Mouse (Mus musculus) urinary bladder, postnatal 36 days (tissue): ENCODE measurements at regions not wholly inside any gene's neighbourhood (a gene's known extent, or its start where the extent isn't known, plus 50 kb on each side); places are given as distances from the start of the nearest gene placed in this dataset.
A peak's percentile ranks its signal among the peaks of the same experiment; 100 is the strongest.
"Not testable (repeated sequence)": the region's sequence is repeated elsewhere in the genome, so short reads cannot be mapped to it uniquely, and the experiment has no call there.

Source experiments
- DNase-seq, 2 experiments: peaks; one replicate each; pipeline ENCODE4 v3.0.0; 2022; ENCODE audit warnings: low spot score in 2 of 2, mixed read lengths in 1 of 2

DNA sequence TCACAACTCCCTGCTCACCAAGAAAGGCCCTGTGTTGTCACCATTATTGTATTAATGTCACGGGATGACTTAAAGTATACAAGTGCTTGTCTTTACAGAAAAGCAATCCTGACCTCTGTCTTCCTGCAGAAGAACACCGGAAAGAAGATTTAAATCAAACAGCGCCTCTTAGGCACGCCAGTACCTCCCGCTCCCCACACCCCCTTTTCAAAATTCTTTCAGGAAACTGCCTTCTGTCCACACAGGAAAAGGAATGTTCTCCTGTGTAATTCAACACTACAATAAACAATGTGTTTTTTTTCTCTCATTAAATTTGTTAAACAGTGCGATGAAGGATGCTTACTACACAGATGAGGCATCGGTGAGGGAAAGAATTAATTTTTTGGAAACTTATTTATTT lies 112.6 kb upstream of the Stt3b start:
- DNase-seq = no peak

DNA sequence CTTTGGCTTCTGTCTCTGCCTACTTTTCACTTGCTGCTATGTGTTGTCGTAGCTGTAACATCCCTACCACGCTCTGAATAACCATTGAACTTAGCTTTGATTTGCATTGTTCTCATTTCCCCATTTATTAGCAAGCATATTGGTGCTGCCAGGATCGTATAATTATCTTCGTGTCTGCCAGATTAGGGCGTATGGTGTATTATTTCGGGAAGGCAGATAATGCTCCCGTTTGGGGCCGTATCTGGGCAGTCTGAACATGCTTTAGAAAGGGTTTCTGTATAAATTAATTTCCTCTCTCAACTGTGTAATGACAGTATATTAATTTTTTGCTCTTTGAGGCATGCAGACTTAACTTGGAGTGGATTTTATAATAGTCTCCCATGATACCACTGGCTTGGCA lies 116.5 kb upstream of the Stt3b start:
- DNase-seq = no peak

DNA sequence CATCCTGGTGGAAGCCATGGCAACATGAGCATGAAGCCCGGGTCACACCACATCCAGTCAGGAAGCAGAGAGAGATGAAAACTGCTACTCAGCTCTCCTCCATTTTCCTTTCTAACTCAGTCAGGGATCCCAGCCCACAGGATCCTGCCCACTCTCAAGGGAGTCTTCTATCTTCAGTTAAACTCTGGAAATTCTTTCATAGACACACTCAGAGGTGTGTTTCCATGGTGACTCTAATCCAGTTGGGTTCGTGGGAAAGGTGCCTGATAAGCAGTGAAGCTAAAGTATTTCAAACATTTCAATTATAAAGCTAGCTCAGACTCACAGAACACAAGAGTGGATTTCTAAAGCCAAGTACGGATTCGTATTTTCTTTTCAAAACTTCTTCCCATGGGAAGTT lies 120.0 kb upstream of the Stt3b start:
- no peak for DNase-seq

DNA sequence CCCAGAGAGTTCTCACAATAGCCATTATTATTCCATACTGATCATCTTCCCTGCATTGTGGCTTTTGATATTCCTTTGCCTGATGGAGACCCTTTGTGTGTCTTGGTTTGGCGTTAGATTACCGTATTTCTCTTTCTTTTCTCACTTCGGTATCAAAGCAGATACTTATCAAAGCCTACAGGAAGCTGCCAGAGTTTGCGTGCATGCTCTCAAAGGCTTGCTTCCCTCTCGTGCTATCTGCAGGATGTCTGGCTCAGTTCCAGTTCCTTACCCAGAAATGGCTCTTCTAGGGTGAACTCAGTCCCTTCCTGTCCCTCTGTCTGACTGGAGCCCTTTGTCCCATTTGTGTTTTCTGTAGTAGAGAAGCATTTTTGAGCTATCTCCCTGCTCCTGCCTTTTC lies 124.5 kb upstream of the Stt3b start:
- no peak for DNase-seq

DNA sequence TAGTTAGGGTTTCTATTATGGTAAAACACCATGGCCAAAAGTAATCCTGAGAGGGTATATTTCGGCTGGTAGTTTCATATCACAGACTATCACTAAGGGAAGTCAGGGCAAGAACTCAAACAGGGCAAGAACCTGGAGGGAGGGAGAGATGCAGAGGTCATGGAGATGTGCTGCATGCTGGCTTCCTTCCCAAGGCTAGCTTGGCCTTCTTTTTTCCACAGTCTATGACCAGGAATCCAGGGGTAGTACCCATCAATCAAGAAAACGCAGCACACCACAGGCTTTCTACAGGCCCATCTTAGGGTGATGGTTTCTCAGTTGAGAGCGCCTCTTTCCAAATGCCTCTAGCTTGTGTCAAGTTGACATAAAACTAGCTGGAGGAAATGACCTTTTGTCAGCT lies 126.1 kb upstream of the Stt3b start:
- DNase-seq = no peak

DNA sequence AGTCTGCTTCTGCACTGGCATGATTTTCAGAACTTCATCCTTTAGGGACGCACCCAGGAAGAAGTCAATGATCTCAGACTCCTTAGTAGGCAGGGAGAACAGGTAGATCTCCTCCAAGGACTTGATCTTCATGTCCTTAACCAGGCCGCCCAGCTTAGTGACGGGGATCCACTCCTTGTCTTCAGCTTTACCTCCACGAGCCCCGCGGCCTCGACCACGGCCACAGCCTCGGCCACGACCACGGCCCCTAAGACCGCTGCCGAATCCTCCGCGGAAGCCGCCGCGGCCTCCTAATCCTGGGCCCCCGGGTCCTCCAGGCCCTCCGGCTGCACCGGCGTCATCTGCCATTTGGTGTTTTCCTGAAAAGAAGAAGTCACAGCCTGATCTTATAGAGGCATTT lies 128.0 kb upstream of the Stt3b start:
- DNase-seq = not testable (repeated sequence)

DNA sequence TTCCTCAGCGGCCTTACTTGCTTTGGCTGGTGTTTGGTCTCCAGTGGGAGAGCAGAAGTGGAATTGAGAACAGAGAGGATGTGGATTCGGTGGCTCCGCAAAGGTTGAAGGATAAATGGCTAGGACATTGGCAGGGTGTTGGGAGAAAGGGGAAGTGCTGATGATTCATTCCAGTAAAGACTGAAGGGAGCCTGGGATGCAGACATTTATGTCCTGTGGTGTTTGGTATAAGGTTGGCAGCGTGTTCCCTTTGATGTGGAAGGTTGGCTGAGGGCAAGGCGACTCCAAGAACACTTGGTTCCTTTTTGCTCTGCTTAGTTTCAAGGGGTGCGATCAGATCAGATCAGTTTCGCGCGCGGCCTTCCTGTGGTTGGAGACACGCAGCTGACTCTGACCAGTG lies 136.5 kb upstream of the Stt3b start:
- DNase-seq = no peak

DNA sequence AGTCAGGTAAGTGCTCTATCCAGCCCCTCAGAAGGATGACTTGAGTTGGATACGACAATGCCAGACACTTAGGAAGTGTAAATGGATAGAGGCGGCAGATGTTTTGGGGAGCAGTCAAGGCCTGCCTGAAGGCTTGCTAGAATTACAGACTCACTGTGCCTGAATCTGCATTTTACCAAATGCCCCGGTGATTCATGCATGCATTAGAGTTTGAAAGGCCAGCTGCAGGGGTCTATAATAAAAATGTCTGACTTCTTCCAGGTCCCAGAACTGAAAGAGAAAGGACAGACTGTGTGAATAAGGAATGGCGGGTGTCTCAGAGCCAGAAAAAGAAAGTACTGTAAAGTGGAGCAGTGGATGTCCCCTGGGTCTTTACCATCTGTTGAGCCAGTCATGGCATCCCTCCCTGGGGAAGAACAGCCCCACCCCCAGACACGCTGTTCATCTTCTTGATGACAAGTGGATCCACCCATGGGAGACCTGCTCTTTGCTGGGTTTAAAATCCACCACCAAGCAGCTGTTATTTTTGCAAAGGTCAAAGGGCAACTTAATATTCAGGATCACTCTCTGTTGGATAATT lies 140.6 kb upstream of the Stt3b start:
- DNase-seq = no peak

DNA sequence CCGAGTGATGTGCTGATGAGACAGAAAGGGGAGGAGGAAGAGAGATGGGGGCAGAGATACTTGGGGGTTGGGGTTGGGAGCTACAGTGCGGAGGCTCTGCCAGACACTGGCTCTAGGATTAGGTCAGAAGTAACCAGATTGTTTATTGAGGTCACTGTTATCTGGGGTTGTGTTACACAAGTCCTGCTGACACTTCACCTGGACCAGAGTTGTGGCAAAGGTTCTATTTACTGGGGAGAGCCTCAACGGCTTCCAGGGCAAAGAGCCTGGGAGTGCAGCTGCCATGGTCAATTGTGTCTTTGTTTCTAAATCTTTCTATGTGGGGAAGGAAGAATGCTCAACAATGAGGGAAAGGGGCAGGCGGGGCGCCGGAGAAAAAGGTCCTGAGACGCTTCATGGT lies 144.6 kb upstream of the Stt3b start:
- peak in 1 of 2 experiments; percentile 14 for DNase-seq

DNA sequence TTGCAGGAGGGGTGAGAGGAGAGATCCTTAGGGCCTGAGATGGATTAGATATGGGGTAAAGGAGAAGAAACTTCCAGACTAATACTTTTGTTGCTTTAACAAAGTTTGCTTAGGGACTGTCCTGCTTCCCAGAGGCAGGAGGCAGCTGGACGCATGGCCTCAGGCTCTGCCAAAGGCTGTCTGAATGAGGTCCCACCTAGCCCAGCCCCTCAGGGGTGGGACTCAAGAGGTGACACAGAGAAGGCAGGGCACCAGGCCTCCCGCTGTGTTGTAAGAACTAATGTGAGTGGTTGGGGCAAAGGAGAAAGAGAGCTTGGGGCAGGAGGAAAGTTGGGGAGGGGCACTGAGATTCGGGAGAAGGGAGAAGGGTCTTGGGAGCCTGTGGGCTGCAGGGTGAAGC lies 145.9 kb upstream of the Stt3b start:
- DNase-seq = no peak

DNA sequence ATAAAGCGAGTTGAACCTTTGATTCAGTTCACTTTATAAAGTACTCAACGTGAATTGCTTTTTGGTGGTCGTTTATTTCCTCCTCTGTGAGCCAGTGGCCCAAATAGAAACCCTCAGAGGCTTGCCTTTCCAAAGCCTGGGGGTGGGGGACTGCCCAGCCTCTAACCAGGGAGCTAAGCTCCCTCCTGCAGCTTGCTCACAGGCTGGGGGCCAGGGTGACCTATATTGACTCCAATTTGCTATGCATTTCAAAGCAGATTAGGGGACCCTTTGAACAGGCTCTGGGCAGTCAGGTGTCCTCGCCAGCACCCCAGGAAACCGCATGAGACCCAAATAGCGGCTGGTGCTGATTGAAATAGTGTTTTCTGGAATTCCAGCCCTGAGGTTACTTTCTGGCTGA lies 146.4 kb upstream of the Stt3b start:
- no peak for DNase-seq

DNA sequence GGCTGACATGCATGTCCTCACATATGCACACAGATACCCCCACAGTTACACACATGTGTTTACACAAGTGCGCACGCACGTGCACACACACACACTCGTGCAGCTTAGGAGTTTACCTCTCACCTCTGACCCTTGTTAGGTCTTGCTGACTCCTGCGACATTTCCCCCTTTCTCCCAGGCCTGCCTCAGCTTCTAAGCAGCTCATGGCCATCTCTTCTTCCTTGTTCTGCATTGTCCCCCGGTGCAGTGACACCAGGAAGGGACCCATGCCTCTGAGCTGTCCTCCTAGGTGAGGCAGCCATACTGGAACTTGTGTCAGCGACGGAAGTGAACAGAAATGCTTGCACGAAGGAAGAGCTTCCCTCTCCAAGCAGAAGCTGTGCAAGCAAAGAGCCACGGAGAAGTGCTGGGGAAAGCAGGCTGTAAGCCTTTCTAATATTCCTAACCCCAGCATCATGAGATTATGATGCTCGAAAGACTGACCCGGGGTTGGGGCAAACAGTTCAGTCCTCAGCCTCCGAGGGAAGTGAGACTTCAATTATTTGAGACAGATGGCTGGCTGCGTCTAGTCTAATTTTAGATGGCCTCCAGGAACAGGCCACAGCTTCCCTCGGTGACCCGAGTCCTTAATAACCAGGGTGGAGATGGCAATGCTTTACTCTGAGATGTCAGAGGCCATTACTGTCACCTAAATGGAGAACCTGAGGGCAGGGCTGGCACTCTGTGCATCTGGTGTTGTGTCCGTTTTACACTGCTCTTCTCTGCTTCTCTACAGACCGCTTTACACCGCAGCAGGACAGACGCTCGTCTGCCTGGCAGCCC lies 147.9 kb upstream of the Stt3b start:
- no peak for DNase-seq

DNA sequence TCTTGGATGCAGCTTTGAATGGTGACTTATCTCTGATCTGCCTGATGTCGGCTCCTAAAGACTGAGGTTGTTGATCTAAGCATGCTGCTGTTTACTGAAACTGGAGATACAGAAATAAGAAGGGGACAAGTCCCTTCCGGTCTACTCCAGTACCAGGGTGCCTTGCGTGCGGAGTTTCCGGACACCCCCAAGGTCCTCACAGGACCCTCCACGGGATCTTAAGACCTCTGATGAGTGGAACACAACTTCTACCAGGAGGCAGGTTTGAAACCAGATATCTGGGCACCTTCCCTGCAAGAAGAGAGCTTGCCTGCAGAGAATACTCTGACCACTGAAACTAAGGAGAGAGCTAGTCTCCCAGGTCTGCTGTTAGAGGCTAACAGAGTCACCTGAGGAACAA lies 148.9 kb upstream of the Stt3b start:
- not testable (repeated sequence) for DNase-seq

DNA sequence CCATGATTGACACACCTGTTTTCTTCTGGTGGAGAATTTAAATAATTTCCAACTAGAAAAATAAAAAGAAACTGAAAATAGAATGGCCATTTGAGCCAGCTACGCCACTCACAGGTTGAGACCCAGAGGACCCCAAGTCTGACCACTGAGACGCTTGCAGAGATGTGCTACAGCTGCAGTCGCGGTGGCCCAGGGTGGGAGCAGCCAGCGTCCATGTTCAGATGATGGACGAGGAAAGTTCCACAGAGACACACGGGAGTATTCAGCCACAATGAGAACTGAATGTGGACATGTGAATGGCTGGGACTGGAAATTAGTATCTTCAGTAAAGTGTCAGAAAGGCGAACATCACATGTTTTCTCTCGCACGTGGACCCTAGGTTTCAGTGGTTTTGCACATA lies 155.1 kb upstream of the Stt3b start:
- no peak for DNase-seq

DNA sequence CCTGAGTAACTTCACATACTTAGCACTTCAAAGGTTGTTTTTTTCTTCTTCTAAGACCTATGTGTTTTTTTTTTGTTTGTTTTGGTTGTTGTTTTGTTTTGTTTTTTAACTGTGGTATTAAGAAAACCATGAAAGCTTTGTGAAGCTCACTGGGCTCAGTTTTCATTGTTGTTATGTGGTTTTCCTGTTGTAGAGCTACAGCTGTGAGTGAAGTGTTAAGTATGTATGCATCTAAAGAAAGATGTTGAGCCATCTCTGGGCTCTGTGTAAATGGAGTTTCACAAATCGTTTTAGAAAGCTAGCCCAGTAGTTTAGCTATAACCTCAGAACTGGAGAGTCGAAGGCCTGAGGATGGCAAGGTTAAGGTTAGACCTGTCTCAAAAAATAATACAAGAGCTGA lies 158.4 kb upstream of the Stt3b start:
- no peak for DNase-seq

DNA sequence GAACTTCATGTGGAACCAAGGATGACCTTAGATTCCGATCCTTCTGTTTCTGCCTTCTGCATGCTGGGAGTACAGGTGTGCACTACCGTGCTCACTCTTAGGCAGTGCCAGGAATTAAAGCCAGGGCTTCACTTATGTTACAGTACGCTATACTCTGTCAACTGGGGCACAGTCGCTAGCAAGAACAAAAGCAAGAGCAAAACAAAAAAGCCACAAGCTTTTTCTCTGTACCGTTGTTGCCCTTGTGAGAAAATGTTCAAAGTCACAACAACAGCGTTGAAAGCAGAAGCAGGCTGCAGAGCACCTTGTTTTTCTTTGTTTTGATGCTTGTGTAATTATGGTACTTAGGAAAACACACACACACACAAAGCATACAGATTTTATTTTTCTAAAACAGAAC lies 161.4 kb upstream of the Stt3b start:
- DNase-seq = no peak

DNA sequence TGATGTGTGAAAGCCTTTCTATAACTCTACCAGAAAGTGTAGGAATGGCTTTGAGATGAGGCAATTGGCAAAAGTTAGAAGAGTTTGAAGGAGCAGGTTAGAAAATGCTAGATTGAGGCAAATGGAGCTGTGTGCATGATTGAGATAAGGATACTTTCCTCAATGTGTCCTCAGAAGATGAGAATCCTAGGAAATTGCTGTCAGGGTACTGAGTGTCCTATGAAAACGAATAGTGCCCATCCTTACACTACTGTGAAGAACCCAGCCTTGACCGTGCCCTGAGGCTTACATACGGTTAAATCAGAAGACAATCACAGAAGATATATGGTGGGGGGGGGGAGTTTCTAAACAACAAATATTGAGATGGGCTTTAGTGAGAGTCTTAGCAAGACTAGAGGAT lies 162.8 kb upstream of the Stt3b start:
- no peak for DNase-seq

DNA sequence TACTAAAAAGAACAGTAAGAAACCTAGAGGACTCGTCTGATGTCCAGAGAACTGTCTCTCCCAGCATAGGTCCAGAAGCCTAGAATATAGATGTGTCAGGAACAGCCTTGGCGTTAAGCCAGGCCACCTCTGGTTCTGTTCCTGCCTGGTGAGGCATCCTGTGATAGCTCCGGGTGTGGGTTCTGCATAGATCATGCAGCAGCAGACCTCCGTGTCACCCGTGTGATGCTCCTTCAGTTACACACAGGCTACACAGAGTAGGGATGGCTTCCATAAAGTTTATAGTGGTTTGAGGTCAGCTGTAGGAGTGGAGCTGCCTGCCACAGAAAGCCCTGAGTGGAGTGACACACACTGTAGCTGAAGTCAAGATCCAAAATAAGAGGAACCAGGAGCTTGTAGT lies 163.6 kb upstream of the Stt3b start:
- DNase-seq = no peak

DNA sequence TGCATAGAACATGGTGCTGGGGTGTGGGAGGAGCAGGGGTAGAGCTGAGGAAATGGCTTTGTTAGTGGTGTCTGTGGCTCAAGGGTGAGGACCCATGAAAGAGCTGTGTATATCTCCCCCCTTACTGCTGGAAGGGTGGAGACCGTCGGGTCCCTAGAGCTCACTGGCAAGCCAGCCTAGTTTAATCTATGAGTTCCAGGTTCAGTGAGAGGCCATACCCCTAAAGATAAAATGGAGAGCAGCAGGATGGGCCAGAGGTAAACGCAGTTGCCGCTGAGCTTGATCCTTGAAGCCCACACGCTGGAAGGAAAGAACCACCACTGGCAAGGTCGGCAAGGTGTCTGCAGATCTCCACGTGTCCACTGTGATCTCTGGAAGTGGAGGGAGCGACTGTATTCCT lies 164.1 kb upstream of the Stt3b start:
- DNase-seq = no peak

DNA sequence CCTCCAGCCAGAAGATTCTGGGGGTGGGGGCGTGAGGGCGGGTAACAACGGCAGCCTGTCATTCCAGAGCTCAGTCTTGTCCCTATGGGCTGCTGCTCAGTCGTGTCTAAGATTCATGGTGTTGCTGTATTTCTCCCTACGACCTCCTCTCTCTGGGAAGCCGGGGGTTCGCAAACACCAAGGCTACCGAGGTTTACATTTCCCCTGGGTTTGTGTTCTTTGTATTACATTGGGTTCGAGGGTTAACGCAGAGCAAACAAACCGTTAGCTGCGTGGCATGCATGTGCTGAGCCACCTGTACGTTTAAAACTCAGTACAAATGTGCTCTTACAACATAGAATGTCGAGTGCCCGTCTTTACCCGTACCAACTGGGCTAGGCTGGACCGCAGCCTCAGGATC lies 166.0 kb upstream of the Stt3b start:
- DNase-seq = no peak

DNA sequence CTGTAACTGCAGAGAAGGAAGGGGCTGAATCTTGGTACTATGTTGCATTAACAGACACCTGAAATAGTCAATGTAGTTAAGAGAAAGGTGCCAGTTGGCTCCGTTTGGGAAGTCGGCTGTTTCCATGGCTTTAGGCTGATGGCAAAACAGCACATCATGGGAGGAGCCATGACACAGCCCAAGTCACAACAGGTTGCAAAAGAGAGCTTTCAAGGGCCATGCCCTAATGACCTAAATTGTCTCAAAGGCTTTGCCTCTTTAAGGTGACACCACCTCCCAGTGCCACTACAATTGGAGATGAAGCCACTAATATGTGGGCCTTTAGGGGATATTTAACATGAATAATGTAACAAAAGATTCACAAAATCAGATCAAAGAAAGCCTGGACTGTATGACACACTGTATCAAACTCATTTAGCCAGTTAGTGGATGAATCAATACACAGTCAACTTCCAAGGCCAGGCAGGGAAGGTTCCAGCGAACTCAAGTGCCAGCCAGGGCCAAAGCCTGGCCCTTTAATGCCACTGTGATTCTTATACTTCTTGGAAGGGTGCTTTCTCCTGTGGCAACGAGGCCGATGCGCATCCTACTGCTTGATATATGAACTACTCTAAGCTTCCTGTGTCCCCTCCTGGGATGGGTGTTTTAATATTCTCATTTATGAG lies 167.5 kb upstream of the Stt3b start:
- no peak for DNase-seq

DNA sequence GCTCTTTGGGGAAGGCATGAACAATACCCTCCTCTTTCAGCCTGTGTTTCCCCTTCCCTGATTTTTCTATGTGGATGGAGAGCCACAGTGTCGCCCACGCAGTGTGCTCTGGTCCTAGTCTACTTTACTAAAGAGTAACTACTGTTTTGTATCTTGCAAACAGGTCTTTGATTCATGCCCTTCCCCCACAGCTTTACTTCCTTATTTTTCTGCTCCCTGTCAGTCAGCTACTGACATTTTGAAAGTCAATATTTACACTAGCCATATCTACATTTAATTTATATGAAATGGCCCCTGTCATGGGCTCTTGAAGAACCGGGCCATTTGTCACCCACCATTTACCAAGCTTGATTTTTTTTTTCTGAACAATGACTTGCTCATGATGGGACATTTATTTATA lies 168.7 kb upstream of the Stt3b start:
- no peak for DNase-seq

DNA sequence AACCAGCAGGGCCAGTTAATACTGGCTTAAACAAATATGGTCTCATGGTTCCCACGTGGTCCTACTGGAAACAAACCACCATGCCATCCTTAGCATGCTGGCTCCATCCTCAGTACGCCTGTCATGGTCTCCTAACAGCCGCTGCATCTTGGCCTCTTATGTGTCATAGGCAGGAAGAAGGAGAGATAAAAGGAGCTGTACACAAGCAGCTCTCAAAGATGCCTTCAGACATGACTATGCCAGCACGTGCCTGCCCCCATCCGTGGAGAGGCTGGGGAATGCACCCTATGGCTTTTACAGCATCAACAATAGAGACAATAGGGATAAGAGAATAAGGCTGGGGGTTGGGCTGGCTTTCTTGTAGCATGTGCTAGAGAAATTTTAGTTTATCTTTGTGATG lies 171.0 kb upstream of the Stt3b start:
- DNase-seq = no peak
